In genomic region chr10:13667166-13667696, GRCm38 (mm10) we compare ENCODE assay signal across 16 mouse cellular contexts.
DNase-seq lines count a peak whose midpoint lies in the region; ATAC-seq and TF ChIP-seq lines count a peak whose summit lies in the region.
"Had no signal": no experiment of that assay in that cellular context is flagged by ENCODE, and none has a peak within 500 bp of the region (broad histone marks: within the 10 kb centered on the region; RNA-seq: fewer than 3 reads in every experiment).

No protein-coding gene starts in this region.

- H3K9ac ChIP-seq in embryonic facial prominence, embryonic 14.5 days (ENCODE audit: low read depth, low read length) = no peak overlapping the region
- H3K9ac ChIP-seq in kidney, postnatal 0 days (ENCODE audit: low read depth, low read length) = no peak overlapping the region
- H3K9ac ChIP-seq in forebrain, postnatal 0 days = no peak overlapping the region
- H3K9ac ChIP-seq: forebrain, embryonic 12.5 days; hindbrain, embryonic 14.5 days; liver, embryonic 13.5 days; neural tube, embryonic 12.5 days had no signal

- DNase-seq in embryonic facial prominence, embryonic 14.5 days (ENCODE audit: low spot score) = peak; percentile 75
- DNase-seq in embryonic facial prominence, embryonic 10.5 days (ENCODE audit: low spot score) = no peak
- DNase-seq in heart, adult 8-10 months (ENCODE audit: low spot score) = peak; percentile 80
- peak; percentile 68 for DNase-seq in kidney, postnatal 0 days (ENCODE audit: low spot score)
- DNase-seq in left cerebral cortex, adult 18-20 months (ENCODE audit: low spot score in 2 of 2) = no peak
- no peak for DNase-seq in forebrain, postnatal 0 days
- no peak for DNase-seq in cerebellum, adult 9-10 months
- DNase-seq: B cell, adult 2 months; liver, embryonic 13.5 days had no signal

- TF ChIP-seq CTCF in C2C12 (IDR thresholded peaks at IDR 0.05; ENCODE audit: control insufficient read depth, insufficient read depth, insufficient read length) = no peak
- no peak for TF ChIP-seq CTCF in kidney, postnatal 0 days (IDR thresholded peaks at IDR 0.05; ENCODE audit: low read depth)
- no peak for TF ChIP-seq CTCF in forebrain, postnatal 0 days (IDR thresholded peaks at IDR 0.05; ENCODE audit: low read depth)

- WGBS in embryonic facial prominence, embryonic 14.5 days = 54% methylated on average over 10 of the region's 10 CpGs
- 85% methylated on average over 10 of the region's 10 CpGs for WGBS in embryonic facial prominence, embryonic 10.5 days
- WGBS in kidney, postnatal 0 days = 34% methylated on average over 10 of the region's 10 CpGs
- 84% methylated on average over 10 of the region's 10 CpGs for WGBS in forebrain, postnatal 0 days

- H3K79me3 ChIP-seq in C2C12 (ENCODE audit: low read depth) = no peaks in the 10 kb centered on the region

- ATAC-seq in embryonic facial prominence, embryonic 14.5 days (ENCODE audit: low read depth) = no peak; the same call in 1 of the 2 replicates
- no peak for ATAC-seq in kidney, postnatal 0 days (replicated peaks; ENCODE audit: low FRiP score, low read depth)
- no peak for ATAC-seq in forebrain, postnatal 0 days
- ATAC-seq: Patski had no signal

- no peak overlapping the region for H3K4me2 ChIP-seq in embryonic facial prominence, embryonic 14.5 days (ENCODE audit: low read depth, low read length)
- no peak overlapping the region for H3K4me2 ChIP-seq in kidney, postnatal 0 days (ENCODE audit: low read length)
- no peak overlapping the region for H3K4me2 ChIP-seq in forebrain, postnatal 0 days (ENCODE audit: low read depth)
- H3K4me2 ChIP-seq: forebrain, embryonic 12.5 days; hindbrain, embryonic 14.5 days; liver, embryonic 13.5 days; neural tube, embryonic 12.5 days had no signal

- H3K4me3 ChIP-seq in embryonic facial prominence, embryonic 14.5 days (ENCODE audit: low read depth, low read length) = no peak overlapping the region
- no peak overlapping the region for H3K4me3 ChIP-seq in embryonic facial prominence, embryonic 10.5 days
- no peak overlapping the region for H3K4me3 ChIP-seq in C2C12 (ENCODE audit: insufficient read depth, poor library complexity, severe bottlenecking)
- H3K4me3 ChIP-seq in kidney, postnatal 0 days (replicated peaks; ENCODE audit: low read depth, low read length) = no peak overlapping the region
- no peak overlapping the region for H3K4me3 ChIP-seq in forebrain, postnatal 0 days (ENCODE audit: low read depth, low read length)
- H3K4me3 ChIP-seq: forebrain, embryonic 12.5 days; layer of hippocampus, adult 2 months; liver, embryonic 13.5 days; midbrain, embryonic 10.5 days; neural tube, embryonic 12.5 days had no signal

- no peaks in the 10 kb centered on the region for H3K79me2 ChIP-seq in C2C12 (ENCODE audit: control insufficient read depth, insufficient read depth)

- no peaks in the 10 kb centered on the region for H3K36me3 ChIP-seq in embryonic facial prominence, embryonic 14.5 days (ENCODE audit: control insufficient read depth, insufficient read depth, low read length)
- no peaks in the 10 kb centered on the region for H3K36me3 ChIP-seq in embryonic facial prominence, embryonic 10.5 days (replicated peaks)
- no peaks in the 10 kb centered on the region for H3K36me3 ChIP-seq in C2C12 (ENCODE audit: control insufficient read depth, insufficient read depth)
- H3K36me3 ChIP-seq in kidney, postnatal 0 days (ENCODE audit: insufficient read depth, low read length) = no peaks in the 10 kb centered on the region
- H3K36me3 ChIP-seq in forebrain, postnatal 0 days (ENCODE audit: insufficient read depth) = no peaks in the 10 kb centered on the region
- H3K36me3 ChIP-seq: forebrain, embryonic 12.5 days; liver, embryonic 13.5 days; midbrain, embryonic 10.5 days; neural tube, embryonic 12.5 days had no signal

- no peaks in the 10 kb centered on the region for H3K4me1 ChIP-seq in embryonic facial prominence, embryonic 14.5 days (ENCODE audit: control insufficient read depth, insufficient read depth, low read length)
- no peaks in the 10 kb centered on the region for H3K4me1 ChIP-seq in embryonic facial prominence, embryonic 10.5 days
- no peaks in the 10 kb centered on the region for H3K4me1 ChIP-seq in kidney, postnatal 0 days (replicated peaks; ENCODE audit: insufficient read depth, low read length)
- H3K4me1 ChIP-seq in forebrain, postnatal 0 days (ENCODE audit: insufficient read depth) = no peaks in the 10 kb centered on the region
- H3K4me1 ChIP-seq: forebrain, embryonic 12.5 days; liver, embryonic 13.5 days; midbrain, embryonic 10.5 days; neural tube, embryonic 12.5 days had no signal

- no peak overlapping the region for H3K27ac ChIP-seq in embryonic facial prominence, embryonic 14.5 days (replicated peaks; ENCODE audit: low read depth, low read length)
- no peak overlapping the region for H3K27ac ChIP-seq in embryonic facial prominence, embryonic 10.5 days (replicated peaks)
- H3K27ac ChIP-seq in kidney, postnatal 0 days = no peak overlapping the region
- no peak overlapping the region for H3K27ac ChIP-seq in forebrain, postnatal 0 days (ENCODE audit: low read depth, low read length)
- H3K27ac ChIP-seq: forebrain, embryonic 12.5 days; hindbrain, embryonic 14.5 days; layer of hippocampus, adult 2 months; liver, embryonic 13.5 days; midbrain, embryonic 10.5 days; neural tube, embryonic 12.5 days had no signal

- H3K27me3 ChIP-seq in embryonic facial prominence, embryonic 14.5 days (replicated peaks; ENCODE audit: control insufficient read depth, insufficient read depth, low read length) = no peaks in the 10 kb centered on the region
- H3K27me3 ChIP-seq in embryonic facial prominence, embryonic 10.5 days (replicated peaks; ENCODE audit: low read depth, poor library complexity, severe bottlenecking) = no peaks in the 10 kb centered on the region
- H3K27me3 ChIP-seq in C2C12 (ENCODE audit: control insufficient read depth, insufficient read depth, insufficient read length) = no peaks in the 10 kb centered on the region
- H3K27me3 ChIP-seq in kidney, postnatal 0 days (ENCODE audit: insufficient read depth, low read length) = no peaks in the 10 kb centered on the region
- no peaks in the 10 kb centered on the region for H3K27me3 ChIP-seq in forebrain, postnatal 0 days (ENCODE audit: insufficient read depth, low read length)
- H3K27me3 ChIP-seq: forebrain, embryonic 12.5 days; liver, embryonic 13.5 days; neural tube, embryonic 12.5 days; Patski had no signal

- no peaks in the 10 kb centered on the region for H3K9me3 ChIP-seq in embryonic facial prominence, embryonic 14.5 days (ENCODE audit: control insufficient read depth, low read length)
- H3K9me3 ChIP-seq in embryonic facial prominence, embryonic 10.5 days = no peaks in the 10 kb centered on the region
- H3K9me3 ChIP-seq in kidney, postnatal 0 days (replicated peaks; ENCODE audit: low read length) = 0 out of 2 replicates have a peak, but pooled peaks cover 3% of the 10 kb centered on the region
- H3K9me3 ChIP-seq in forebrain, postnatal 0 days (ENCODE audit: low read length) = no peaks in the 10 kb centered on the region
- H3K9me3 ChIP-seq: forebrain, embryonic 12.5 days; liver, embryonic 13.5 days; midbrain, embryonic 10.5 days; neural tube, embryonic 12.5 days had no signal

- no peak overlapping the region for H3ac ChIP-seq in C2C12 (ENCODE audit: control insufficient read depth, insufficient read length, low read depth)

TF ChIP-seq in C2C12, 6 proteins besides CTCF, POLR2A, EP300 and RAD21:
- TF ChIP-seq MAX (IDR thresholded peaks at IDR 0.05) (no peak), FOSL1 (IDR thresholded peaks at IDR 0.05; ENCODE audit: insufficient read depth, low read length, poor library complexity, severe bottlenecking) (no peak), MYOG (IDR thresholded peaks at IDR 0.05; ENCODE audit: control insufficient read depth, extremely low read depth, insufficient read length) (no peak), CEBPB (IDR thresholded peaks at IDR 0.05; ENCODE audit: low read depth) (peak; percentile 86)

Comparison
In these comparisons a context has a peak if more than half of its experiments do, and no peak if none do; other contexts are left out.
1. DNase-seq: peak in embryonic facial prominence, embryonic 14.5 days (single experiment), heart, adult 8-10 months (single experiment) and kidney, postnatal 0 days (single experiment); none in embryonic facial prominence, embryonic 10.5 days (single experiment), left cerebral cortex, adult 18-20 months (0 of 2), forebrain, postnatal 0 days (single experiment) and cerebellum, adult 9-10 months (single experiment).